Mouse (Mus musculus): ENCODE measurements around the gene Rab13.

GRCm38 (mm10) chr3:90179566-90179965 is 33.9 kb upstream of the Rab13 start:
- TF ChIP-seq CTCF (IDR thresholded peaks at IDR 0.05) (no peak), EP300 (IDR thresholded peaks at IDR 0.05) (no peak)
